Mouse (Mus musculus) neutrophil, adult 5-6 weeks (primary cell): ENCODE measurements around the gene Aph1b. TPM values are rescaled to one million over a fixed set of nuclear protein-coding genes. Genes with fewer than 3 reads are reported as not detected.
"Not testable (repeated sequence)": the region's sequence is repeated elsewhere in the genome, so short reads cannot be mapped to it uniquely, and the experiment has no call there.

Experiments
- ATAC-seq: fragments of 151-379, 151-347 bp; 2 replicates; pipeline ENCODE4 v1.8.0; 2017; ENCODE audit warnings: mild to moderate bottlenecking, moderate TSS enrichment; ENCODE audit not compliant: insufficient number of reproducible peaks, poor library complexity, low FRiP score, severe bottlenecking; ENCODE audit errors: extremely low read depth
- total RNA-seq: library from RNA; stranded (forward); fragments of 200-1000 nt; gene quantifications from 2 replicates; pipeline ENCODE4 v1.2.3, GENCODE M21; 2017

Gene Aph1b
- 3.0 and 3.4 TPM in 2 replicates for total RNA-seq

GRCm38 (mm10) chr9:66795464-66796324 lies at the start of gene Aph1b:
Aph1b (minus strand) TSS chr9:66795490.
- peak; percentile 85 for ATAC-seq

DNA sequence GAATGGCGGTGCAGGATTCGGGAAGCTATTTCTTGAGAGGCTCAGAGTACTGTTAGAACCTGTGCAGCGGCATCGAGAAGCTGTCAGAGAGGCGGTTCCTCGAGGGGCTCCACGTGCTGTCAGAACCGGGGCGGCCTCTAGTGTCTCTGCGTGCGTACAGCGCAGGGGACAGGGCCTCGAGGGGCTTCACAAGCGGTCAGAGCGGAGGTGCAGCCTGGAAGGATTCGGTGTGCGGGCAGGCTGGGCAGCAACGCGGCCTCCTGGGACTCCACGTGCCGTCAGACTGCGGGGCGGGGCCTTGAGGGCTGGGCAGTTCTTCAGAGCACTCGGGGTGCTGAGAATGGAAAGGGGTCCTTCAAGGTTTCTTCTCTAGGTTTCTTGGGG lies 39.8 kb upstream of the Aph1b start:
- peak; percentile 11; the same call in 1 of the 2 replicates for ATAC-seq

- ATAC-seq = peak; percentile 97
Measured at GRCm38 (mm10) chr9:66834318-66835096, 39.2 kb upstream of the Aph1b start, which contains the start of gene Aph1c. Aph1c (minus strand) TSS chr9:66834726.

DNA sequence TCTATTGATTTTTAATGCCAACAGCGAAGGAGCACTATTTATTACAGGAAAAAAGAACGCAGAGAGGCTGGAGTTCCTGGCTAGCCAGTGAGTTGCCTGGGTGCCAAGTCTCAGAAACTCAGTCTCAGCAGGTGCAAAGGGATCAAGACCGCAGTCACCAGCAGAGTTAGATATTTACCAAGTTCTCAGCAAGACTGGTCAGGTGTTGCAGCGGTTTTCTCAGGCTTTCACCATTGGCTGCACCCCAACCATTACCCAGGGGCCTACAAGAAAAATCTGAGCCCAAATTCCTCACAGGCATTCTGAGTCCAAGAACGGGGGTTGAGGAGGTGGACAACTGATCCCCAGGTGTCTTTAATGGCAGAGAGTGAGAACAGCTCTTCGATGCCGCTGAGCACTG lies 38.6 kb upstream of the Aph1b start:
- no peak for ATAC-seq

DNA sequence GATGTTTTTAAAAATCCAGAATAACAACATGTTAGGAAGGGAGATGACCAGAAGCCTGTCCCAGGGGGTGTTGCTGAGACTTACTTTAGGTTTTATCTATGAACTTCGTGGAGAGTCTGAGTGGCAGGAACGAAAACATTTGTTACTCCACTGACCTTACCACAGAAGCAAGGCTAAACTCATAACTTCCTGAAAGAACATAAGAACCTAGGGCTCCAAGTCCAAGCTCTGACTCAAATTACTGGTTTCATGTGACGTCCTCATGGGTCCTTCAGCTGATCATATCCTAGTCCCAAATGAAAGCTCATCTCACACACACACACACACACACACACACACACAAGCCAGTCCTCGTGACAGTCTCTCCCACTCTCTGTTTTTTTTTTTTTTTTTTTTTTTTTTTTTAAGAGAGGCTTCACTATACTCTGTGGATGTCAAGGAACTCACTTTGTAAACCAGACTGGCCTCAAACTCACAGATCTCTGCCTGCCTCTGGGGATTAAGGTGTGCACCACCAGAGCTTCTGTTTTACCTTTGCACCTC lies 37.1 kb upstream of the Aph1b start:
- ATAC-seq = no peak

GRCm38 (mm10) chr9:66825990-66826389 lies 30.7 kb upstream of the Aph1b start:
- peak; percentile 26; the same call in 1 of the 2 replicates for ATAC-seq

DNA sequence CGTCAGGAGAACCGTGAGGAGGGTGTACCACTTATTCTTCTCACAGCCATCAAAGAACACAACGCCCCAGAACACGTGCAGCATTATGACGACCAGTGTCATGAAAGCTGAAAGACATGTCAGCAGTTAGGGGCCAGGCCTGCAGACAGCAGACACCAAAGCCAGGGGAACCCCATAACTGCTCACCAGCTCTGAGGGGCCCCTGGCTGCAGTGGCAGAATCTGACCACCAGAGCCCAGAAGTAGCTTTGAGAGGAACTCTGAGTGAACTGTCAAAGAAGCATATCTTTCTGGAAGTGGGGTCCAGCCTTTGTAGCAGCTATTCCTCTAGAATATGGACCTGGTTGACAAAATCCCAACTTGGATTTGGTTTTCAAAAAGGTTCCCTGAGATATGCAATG lies 27.0 kb upstream of the Aph1b start:
- 0 out of 2 replicates have a peak, but pooled peaks have one; percentile 6 for ATAC-seq

- ATAC-seq = no peak
Measured at GRCm38 (mm10) chr9:66820996-66821395, 25.7 kb upstream of the Aph1b start.

DNA sequence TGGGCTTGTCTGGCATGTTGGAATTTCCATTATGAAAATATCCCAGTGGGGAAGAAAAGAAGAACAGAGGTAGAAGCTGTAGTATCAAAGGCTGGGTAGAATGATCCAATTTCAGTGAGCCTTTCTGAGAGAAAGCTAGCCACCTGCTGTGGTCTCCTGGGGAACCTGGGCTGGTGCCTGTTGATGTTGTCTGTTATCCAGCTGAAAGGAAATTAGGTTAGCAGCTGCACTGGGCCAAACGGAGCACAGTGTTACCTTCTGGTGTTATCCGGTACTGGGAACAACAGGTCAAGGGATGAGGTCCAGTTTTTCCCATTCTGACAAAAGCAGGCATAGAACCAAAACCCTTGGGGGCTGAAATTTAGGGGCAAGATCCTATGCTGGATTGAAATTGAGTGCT lies 18.1 kb upstream of the Aph1b start:
- ATAC-seq = no peak

DNA sequence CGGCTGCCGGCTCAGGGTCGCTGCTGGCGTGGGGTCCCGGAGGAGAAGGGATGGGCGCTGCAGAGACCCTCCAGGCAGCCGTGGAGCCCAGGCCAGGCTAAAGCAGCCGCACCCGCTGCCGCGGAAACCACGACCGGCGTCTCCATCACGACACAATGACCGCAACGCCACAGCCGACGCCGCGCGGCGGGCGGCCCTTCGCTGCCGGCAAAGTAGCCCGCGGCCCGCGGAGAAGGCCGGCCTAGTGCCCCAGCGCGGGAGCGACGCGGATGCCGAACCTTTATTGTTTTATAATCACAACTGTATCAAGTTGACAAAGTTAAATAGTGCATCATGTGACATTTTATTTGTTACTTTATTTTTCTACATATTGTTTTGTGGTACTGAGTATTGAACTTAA lies 10.7 kb upstream of the Aph1b start:
- not testable (repeated sequence) for ATAC-seq

DNA sequence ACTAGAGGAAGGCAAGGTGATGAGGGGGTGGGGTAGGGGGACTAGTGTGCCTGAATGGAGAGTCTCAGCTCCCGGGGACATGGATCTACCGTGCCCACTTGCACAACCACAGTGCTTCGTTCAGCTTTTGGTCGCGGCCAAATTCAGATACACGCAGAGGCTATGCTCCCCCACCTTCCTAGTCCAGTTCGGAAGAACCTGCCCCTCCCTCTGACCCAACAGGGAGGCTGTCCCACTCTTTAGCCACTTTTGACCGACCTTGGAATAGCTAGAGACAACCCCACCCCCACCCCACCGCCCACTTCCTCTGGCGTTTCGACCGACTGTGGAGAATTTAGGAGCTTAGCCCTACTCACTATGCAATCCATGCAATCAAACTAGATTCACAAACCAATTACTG lies 6.7 kb upstream of the Aph1b start:
- no peak for ATAC-seq

DNA sequence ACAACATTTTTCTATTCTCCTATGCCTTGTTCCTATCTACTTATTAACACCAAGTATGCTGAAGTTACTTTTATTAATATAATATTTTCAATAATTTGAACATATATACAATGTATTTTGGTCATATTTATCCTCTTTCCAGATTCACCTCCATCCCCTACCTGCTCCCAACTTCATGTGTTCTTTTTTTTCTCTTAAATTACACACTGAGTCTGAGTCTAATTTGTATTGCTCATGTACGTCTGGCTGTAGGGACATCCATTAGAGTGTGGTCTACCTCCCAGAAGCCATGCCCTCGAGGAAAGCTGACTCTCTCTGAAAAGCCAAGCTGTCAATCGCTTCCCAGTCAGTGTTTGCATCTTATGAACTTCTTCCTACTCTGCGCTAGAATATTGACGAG lies 1.4 kb upstream of the Aph1b start, which contains the start of gene Gm10647:
Gm10647 (plus strand) TSS at position 301 of the 400 bp plus-strand sequence.
- ATAC-seq = no peak

DNA sequence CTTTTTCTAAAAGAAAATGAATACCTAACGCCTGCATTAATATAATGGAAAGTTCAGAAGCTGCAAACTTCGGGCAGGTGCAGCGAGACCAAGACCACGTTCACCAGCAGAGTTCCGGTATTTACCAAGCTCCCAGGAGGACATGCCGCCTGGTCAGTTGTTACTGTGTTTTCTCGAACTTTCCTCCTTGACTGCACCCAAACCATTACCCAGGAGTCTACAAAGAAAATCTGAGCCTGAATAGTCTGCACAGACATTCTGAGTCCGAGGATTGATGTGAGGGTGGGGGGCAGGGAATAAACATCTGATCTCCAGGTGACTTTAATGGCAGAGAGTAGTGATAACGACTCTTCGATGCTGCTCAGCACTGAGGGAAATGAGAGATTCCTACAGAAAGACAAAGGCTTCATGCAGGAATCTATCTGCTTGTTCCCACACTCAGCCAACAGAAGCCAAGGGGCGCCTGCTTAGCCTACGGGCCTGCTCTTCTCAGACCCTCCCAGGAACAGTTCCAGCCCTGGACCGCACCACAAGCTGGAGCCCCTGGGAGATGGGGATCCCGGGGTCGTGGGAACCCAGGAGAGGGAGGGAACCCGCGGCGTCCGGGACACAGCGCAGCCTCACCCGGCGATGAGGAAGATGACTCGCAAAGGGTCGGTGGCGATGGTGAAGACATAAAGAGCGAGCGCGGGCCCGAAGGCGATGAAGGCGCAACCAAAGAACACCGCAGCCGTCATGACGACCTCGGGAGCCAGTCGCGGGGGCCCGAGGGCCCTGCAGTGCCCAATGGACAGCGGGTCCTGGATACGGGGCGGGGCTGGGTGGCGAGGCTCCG lies 444 bp downstream of the Aph1b start:
- ATAC-seq = no peak

DNA sequence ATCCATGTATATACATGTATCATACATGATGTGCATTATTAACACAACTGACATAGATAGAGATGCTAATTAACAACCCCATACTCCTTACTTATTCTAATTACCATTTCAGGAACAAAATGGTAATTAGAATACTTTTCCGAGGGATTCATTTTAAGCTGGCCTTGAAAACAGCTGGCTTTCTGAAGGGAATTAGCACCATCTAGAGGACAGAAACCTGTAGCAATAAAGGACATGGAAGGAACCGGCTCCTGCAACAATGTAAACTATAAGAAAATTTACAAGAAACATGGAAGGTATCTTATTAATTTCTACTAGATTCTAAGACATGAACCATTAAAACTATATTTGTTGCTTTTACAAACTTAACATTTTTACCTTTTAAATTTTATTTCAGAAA lies 7.5 kb downstream of the Aph1b start:
- no peak for ATAC-seq

DNA sequence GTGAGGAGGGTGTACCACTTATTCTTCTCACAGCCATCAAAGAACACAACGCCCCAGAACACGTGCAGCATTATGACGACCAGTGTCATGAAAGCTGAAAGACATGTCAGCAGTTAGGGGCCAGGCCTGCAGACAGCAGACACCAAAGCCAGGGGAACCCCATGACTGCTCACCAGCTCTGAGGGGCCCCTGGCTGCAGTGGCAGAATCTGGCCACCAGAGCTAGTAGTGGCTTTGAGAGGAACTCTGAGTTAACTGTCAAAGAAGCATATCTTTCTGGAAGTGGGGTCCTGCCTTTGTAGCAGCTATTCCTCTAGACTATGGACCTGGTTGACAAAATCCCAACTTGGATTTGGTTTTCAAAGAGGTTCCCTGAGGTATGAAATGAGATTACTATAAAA lies 10.7 kb downstream of the Aph1b start:
- ATAC-seq = peak; percentile 19; the same call in 1 of the 2 replicates

DNA sequence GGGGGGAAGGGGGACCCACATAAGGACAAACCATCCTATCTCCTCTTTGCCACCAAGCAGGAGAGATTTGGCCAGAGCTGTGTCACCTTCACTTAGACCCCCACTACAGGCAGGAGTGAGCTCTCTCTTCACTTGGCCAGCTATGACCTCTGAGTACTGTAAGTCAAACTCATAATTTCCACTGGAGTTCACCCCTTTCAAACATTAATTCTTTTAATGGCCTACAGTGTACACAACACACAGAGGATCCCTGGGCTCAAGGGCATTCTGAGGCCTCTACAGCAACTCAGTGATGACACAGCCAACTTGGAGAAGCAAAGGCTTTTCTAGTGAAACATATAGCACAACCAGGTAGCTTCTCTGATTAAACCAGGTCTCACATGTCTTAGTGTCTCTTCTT lies 24.6 kb downstream of the Aph1b start:
- no peak for ATAC-seq

GRCm38 (mm10) chr9:66769275-66769674 lies 26.0 kb downstream of the Aph1b start:
- no peak for ATAC-seq

- ATAC-seq = no peak
Measured at GRCm38 (mm10) chr9:66768721-66769120, 26.6 kb downstream of the Aph1b start.

- no peak for ATAC-seq
Measured at GRCm38 (mm10) chr9:66760991-66761390, 34.3 kb downstream of the Aph1b start.
